Mouse (Mus musculus) adrenal gland, postnatal 25 days (tissue): ENCODE measurements around the gene Hmox1. TPM values are rescaled to one million over a fixed set of nuclear protein-coding genes. Genes with fewer than 3 reads are reported as not detected.
A peak's percentile ranks its signal among the peaks of the same experiment; 100 is the strongest.

Source experiments
- DNase-seq: peaks from one replicate; pipeline ENCODE4 v3.0.0; 2021; ENCODE audit warnings: mixed read lengths
- total RNA-seq: library from RNA; stranded (reverse); gene quantifications from 2 replicates; pipeline ENCODE4 v1.2.3, GENCODE M21; 2021

Gene Hmox1
- total RNA-seq, 1 experiment from 2014 or later: 26.3 TPM

- DNase-seq: peak; percentile 49
Observed at GRCm38 (mm10) chr8:75088989-75089881, 4.2 kb upstream of the Hmox1 start.

GRCm38 (mm10) chr8:75090781-75091365 lies 2.5 kb upstream of the Hmox1 start:
- no peak for DNase-seq

- DNase-seq: no peak
Observed at GRCm38 (mm10) chr8:75102956-75103355, 9.5 kb downstream of the Hmox1 start.

GRCm38 (mm10) chr8:75103376-75103878 lies 10.0 kb downstream of the Hmox1 start:
- no peak for DNase-seq

GRCm38 (mm10) chr8:75108527-75109235 lies 15.3 kb downstream of the Hmox1 start:
- peak; percentile 83 for DNase-seq

- peak; percentile 97 for DNase-seq
Observed at GRCm38 (mm10) chr8:75109236-75109967, 16.0 kb downstream of the Hmox1 start, which contains the start of gene Mcm5. Gene Mcm5, plus strand, starts transcription at chr8:75109569.

GRCm38 (mm10) chr8:75110093-75110492 lies 16.7 kb downstream of the Hmox1 start:
- DNase-seq: no peak

GRCm38 (mm10) chr8:75118505-75118904 lies 25.1 kb downstream of the Hmox1 start:
- DNase-seq: no peak

GRCm38 (mm10) chr8:75119287-75119686 lies 25.9 kb downstream of the Hmox1 start:
- no peak for DNase-seq

GRCm38 (mm10) chr8:75119747-75120146 lies 26.3 kb downstream of the Hmox1 start:
- no peak for DNase-seq

- no peak for DNase-seq
Observed at GRCm38 (mm10) chr8:75127406-75127805, 34.0 kb downstream of the Hmox1 start.

GRCm38 (mm10) chr8:75132485-75132884 lies 39.1 kb downstream of the Hmox1 start:
- peak; percentile 56 for DNase-seq

GRCm38 (mm10) chr8:75133399-75133798 lies 40.0 kb downstream of the Hmox1 start:
- DNase-seq: no peak

- peak; percentile 31 for DNase-seq
Observed at GRCm38 (mm10) chr8:75134603-75135391, 41.4 kb downstream of the Hmox1 start.

- DNase-seq: no peak
Observed at GRCm38 (mm10) chr8:75135756-75136155, 42.3 kb downstream of the Hmox1 start.

- DNase-seq: no peak
Observed at GRCm38 (mm10) chr8:75136256-75136655, 42.8 kb downstream of the Hmox1 start.

- DNase-seq: no peak
Observed at GRCm38 (mm10) chr8:75137536-75137935, 44.1 kb downstream of the Hmox1 start.
